Mouse (Mus musculus) olfactory bulb, adult 2 months (tissue): ENCODE measurements at regions not wholly inside any gene's neighbourhood (a gene's known extent, or its start where the extent isn't known, plus 50 kb on each side); places are given as distances from the start of the nearest gene placed in this dataset.

Experiments
- CTCF ChIP-seq: fragments of 200-500 bp; IDR thresholded peaks from 2 replicates; pipeline ENCODE4 v1.5.1; 2012; ENCODE audit warnings: low read depth, mild to moderate bottlenecking, low read length, moderate library complexity; ENCODE audit not compliant: insufficient read depth
- POLR2A ChIP-seq: fragments of 200-500 bp; IDR thresholded peaks from 2 replicates; pipeline ENCODE4 v1.6.1; 2012; ENCODE audit warnings: mild to moderate bottlenecking, low read depth, low read length, moderate library complexity; ENCODE audit not compliant: insufficient read depth

DNA sequence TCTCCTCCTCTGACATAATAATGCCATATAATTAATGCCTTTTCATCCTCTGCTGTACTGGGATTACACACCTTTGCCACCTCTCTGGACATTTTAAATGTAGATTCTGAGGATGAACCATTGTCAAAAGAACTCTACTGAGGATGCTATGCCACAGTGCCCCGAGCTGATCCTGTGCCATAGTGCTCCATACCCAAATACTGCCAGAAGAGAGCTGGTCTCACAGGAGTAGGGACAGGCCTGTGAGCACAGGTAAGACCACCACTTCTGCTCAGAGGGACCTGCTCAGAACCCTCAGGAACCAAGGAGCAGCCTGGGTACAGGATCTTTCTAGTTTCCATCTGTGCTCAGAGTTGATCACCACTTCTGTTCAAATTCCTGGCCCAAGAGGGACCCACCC lies 174.8 kb upstream of the Mettl25 start:
- no peak for TF ChIP-seq CTCF
- TF ChIP-seq POLR2A, result no peak
